Mouse (Mus musculus) midbrain, embryonic 10.5 days (tissue): ENCODE measurements around the gene Olfr502. TPM values are rescaled to one million over a fixed set of nuclear protein-coding genes. Genes with fewer than 3 reads are reported as not detected.
"Not testable (repeated sequence)": the region's sequence is repeated elsewhere in the genome, so short reads cannot be mapped to it uniquely, and the experiment has no call there.

ENCODE experiments used
- DNase-seq: peaks from one replicate; pipeline ENCODE4 v3.0.0-alpha.2; 2017; ENCODE audit warnings: low spot score
- H3K27ac ChIP-seq: fragments of 300-500 bp; sonication (generic); replicated peaks from 2 replicates; pipeline ENCODE4 v1.5.1; 2016; ENCODE audit warnings: mild to moderate bottlenecking
- H3K27me3 ChIP-seq: fragments of 300-500 bp; sonication (generic); 2 replicates; pipeline ENCODE4 v1.6.1; 2016; ENCODE audit warnings: low read depth, mild to moderate bottlenecking; ENCODE audit not compliant: poor library complexity, severe bottlenecking
- H3K36me3 ChIP-seq: fragments of 300-500 bp; sonication (generic); 2 replicates; pipeline ENCODE4 v1.6.1; 2016; ENCODE audit warnings: mild to moderate bottlenecking, moderate library complexity
- H3K4me1 ChIP-seq: fragments of 300-500 bp; sonication (generic); 2 replicates; pipeline ENCODE4 v1.6.1; 2016
- H3K4me3 ChIP-seq: fragments of 300-500 bp; sonication (generic); 2 replicates; pipeline ENCODE4 v1.5.1; 2016; ENCODE audit warnings: mild to moderate bottlenecking, moderate library complexity
- H3K9me3 ChIP-seq: fragments of 300-500 bp; sonication (generic); replicated peaks from 2 replicates; pipeline ENCODE4 v1.6.1; 2016; ENCODE audit warnings: mild to moderate bottlenecking
- WGBS: fragments of 180-500 bp; shearing (Covaris S2); methylation state at CpG from one replicate; pipeline ENCODE4 v1.1.7; 2016; 5-methylcytosine and 5-hydroxymethylcytosine counted together
- polyA plus RNA-seq: library from polyadenylated mRNA; unstranded; fragments of >200 nt; fragmentation: Nextera tagmentation; extraction: Ambion mirVana; gene quantifications from 2 replicates; pipeline ENCODE4 v1.2.1, GENCODE M21; 2016

Olfr502 gene
- not detected in 2 replicates for polyA plus RNA-seq

GRCm38 (mm10) chr7:108524965-108525364 lies at the start of gene Olfr502:
TSS of gene Olfr502 (minus strand) at chr7:108525065.
- Histone ChIP-seq H3K9me3 (peaks cover 4% of the 10 kb centered on the region; the same call in 1 of the 2 replicates), H3K4me3 (no peak within 1 kb of the TSS), H3K27ac (no peak within 1 kb of the TSS), H3K36me3 (no peaks in the 10 kb centered on the region), H3K4me1 (no peaks in the 10 kb centered on the region), H3K27me3 (no peaks in the 10 kb centered on the region)
- no peak for DNase-seq
- WGBS: 76% methylated on average over 1 of the region's 1 CpGs

DNA sequence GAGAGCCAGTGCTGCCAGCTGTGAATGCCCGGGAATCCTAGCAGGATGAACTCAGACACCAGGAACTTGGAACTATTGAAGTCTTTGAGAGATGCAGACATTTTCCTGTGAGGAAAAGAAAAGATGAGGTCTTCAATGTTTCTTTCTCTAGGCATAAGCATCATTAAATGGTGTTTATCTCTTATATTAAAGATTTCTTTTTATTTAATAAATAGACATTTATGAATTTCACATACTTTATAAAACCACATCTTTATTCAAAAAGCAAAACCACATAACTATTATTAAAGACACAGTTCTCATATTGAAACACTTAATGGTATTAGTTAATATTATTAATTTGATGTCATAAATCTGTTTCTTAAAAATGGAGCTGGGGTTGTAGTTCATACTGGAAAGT lies 40.8 kb upstream of the Olfr502 start, which contains the start of gene Olfr504:
Olfr504 (minus strand) TSS at position 101 of the 400 bp plus-strand sequence.
- DNase-seq: no peak

DNA sequence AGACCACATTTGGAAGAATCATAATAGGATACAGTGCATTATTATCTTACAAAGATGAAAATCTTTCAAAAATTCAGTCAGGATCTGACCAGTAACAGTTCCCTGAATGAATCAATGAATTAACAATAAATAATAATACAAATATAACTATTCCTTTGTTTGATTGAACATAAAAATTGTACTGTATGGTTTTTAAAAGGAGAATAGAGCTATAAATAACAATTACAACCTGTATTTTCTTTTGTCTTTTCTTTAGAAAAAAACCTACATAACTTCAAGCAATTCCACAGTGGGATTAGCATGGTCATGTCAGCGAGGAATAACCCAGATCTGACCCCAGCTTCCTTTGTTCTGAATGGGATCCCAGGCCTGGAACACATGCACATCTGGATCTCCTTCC lies 19.4 kb upstream of the Olfr502 start, which contains the start of gene Olfr503:
Olfr503 (plus strand) TSS at position 301 of the 400 bp plus-strand sequence.
- H3K36me3 ChIP-seq, H3K4me3 ChIP-seq, H3K27me3 ChIP-seq, H3K27ac ChIP-seq, DNase-seq, H3K9me3 ChIP-seq, H3K4me1 ChIP-seq: not testable (repeated sequence)
- WGBS: 74% methylated on average over 1 of the region's 1 CpGs

More for the DNA sequence above, 40.8 kb upstream of the Olfr502 start, which contains the start of gene Olfr504:
- Histone ChIP-seq H3K4me3 (no peak within 1 kb of the TSS), H3K27ac (no peak within 1 kb of the TSS), H3K9me3 (peaks cover 5% of the 10 kb centered on the region), H3K36me3 (no peaks in the 10 kb centered on the region), H3K4me1 (no peaks in the 10 kb centered on the region), H3K27me3 (no peaks in the 10 kb centered on the region)
- 83% methylated on average over 1 of the region's 1 CpGs for WGBS

- WGBS: 84% methylated on average over 13 of the region's 13 CpGs
Measured at GRCm38 (mm10) chr7:108542416-108542815, 17.6 kb upstream of the Olfr502 start.

More at GRCm38 (mm10) chr7:108542416-108542815, 17.6 kb upstream of the Olfr502 start:
- no peaks in the 10 kb centered on the region for H3K9me3 ChIP-seq
- no peaks in the 10 kb centered on the region for H3K36me3 ChIP-seq
- H3K27ac ChIP-seq: no peak overlapping the region
- no peaks in the 10 kb centered on the region for H3K4me1 ChIP-seq
- no peak for DNase-seq
- H3K4me3 ChIP-seq: no peak overlapping the region
- H3K27me3 ChIP-seq: no peaks in the 10 kb centered on the region

Other genes starting within 250 kb of the Olfr502 start
- not detected in 2 replicates for gene Olfr490, start 236.1 kb downstream of the Olfr502 start, polyA plus RNA-seq
- not detected in 2 replicates for gene Olfr491, start 211.6 kb downstream of the Olfr502 start, polyA plus RNA-seq
- gene Olfr492, start 201.4 kb downstream of the Olfr502 start, polyA plus RNA-seq: not detected in 2 replicates
- not detected in 2 replicates for gene Olfr493, start 178.1 kb downstream of the Olfr502 start, polyA plus RNA-seq
- not detected in 2 replicates for gene Olfr494, start 159.7 kb downstream of the Olfr502 start, polyA plus RNA-seq
- not detected in 2 replicates for gene Olfr495, start 131.9 kb downstream of the Olfr502 start, polyA plus RNA-seq
- not detected in 2 replicates for gene Olfr497, start 104.6 kb downstream of the Olfr502 start, polyA plus RNA-seq
- not detected in 2 replicates for gene Olfr498, start 59.7 kb downstream of the Olfr502 start, polyA plus RNA-seq
- not detected in 2 replicates for gene Olfr503, start 19.5 kb upstream of the Olfr502 start, polyA plus RNA-seq
- gene Olfr504, start 40.7 kb upstream of the Olfr502 start, polyA plus RNA-seq: not detected in 2 replicates
- gene Olfr506, start 85.7 kb upstream of the Olfr502 start, polyA plus RNA-seq: not detected in 2 replicates
- gene Olfr507, start 96.7 kb upstream of the Olfr502 start, polyA plus RNA-seq: not detected in 2 replicates
- not detected in 2 replicates for gene Olfr508, start 104.9 kb upstream of the Olfr502 start, polyA plus RNA-seq
- not detected in 2 replicates for gene Olfr509, start 126.8 kb upstream of the Olfr502 start, polyA plus RNA-seq
- gene Olfr510, start 141.4 kb upstream of the Olfr502 start, polyA plus RNA-seq: not detected in 2 replicates
- not detected in 2 replicates for gene Olfr512, start 188.3 kb upstream of the Olfr502 start, polyA plus RNA-seq
- not detected in 2 replicates for gene Olfr513, start 225.9 kb upstream of the Olfr502 start, polyA plus RNA-seq